Mouse (Mus musculus) yolk sac, embryonic 10.5 days (tissue): Measurements from ENCODE around the gene Ephb1.

Experiments used
- DNase-seq: peaks from one replicate; pipeline ENCODE4 v3.0.0-alpha.2; 2017; ENCODE audit warnings: low spot score

Ephb1 gene

GRCm38 (mm10) chr9:102352186-102353055 is 2.1 kb downstream of the Ephb1 start:
- no peak for DNase-seq

GRCm38 (mm10) chr9:102351721-102352120 is 2.8 kb downstream of the Ephb1 start:
- DNase-seq: no peak

- no peak for DNase-seq
Observed at GRCm38 (mm10) chr9:102351221-102351620, 3.3 kb downstream of the Ephb1 start.

GRCm38 (mm10) chr9:102350696-102351095 is 3.8 kb downstream of the Ephb1 start:
- no peak for DNase-seq

GRCm38 (mm10) chr9:102350076-102350475 is 4.4 kb downstream of the Ephb1 start:
- DNase-seq: no peak

- DNase-seq: no peak
Observed at GRCm38 (mm10) chr9:102346801-102347200, 7.7 kb downstream of the Ephb1 start.

GRCm38 (mm10) chr9:102345474-102345873 is 9.0 kb downstream of the Ephb1 start:
- DNase-seq: no peak

GRCm38 (mm10) chr9:102345047-102345446 is 9.4 kb downstream of the Ephb1 start:
- no peak for DNase-seq

GRCm38 (mm10) chr9:102344086-102344930 is 10.2 kb downstream of the Ephb1 start:
- no peak for DNase-seq

GRCm38 (mm10) chr9:102343061-102343460 is 11.4 kb downstream of the Ephb1 start:
- DNase-seq: no peak

GRCm38 (mm10) chr9:102342026-102342425 is 12.5 kb downstream of the Ephb1 start:
- no peak for DNase-seq

GRCm38 (mm10) chr9:102340768-102341167 is 13.7 kb downstream of the Ephb1 start:
- no peak for DNase-seq

GRCm38 (mm10) chr9:102335571-102336282 is 18.8 kb downstream of the Ephb1 start:
- no peak for DNase-seq

GRCm38 (mm10) chr9:102330266-102331060 is 24.0 kb downstream of the Ephb1 start:
- no peak for DNase-seq

- no peak for DNase-seq
Observed at GRCm38 (mm10) chr9:102327625-102328150, 26.8 kb downstream of the Ephb1 start.

- no peak for DNase-seq
Observed at GRCm38 (mm10) chr9:102315436-102315835, 39.1 kb downstream of the Ephb1 start.

- DNase-seq: no peak
Observed at GRCm38 (mm10) chr9:102314795-102315194, 39.7 kb downstream of the Ephb1 start.

GRCm38 (mm10) chr9:102310431-102310830 is 44.1 kb downstream of the Ephb1 start:
- DNase-seq: no peak

- no peak for DNase-seq
Observed at GRCm38 (mm10) chr9:102309278-102309677, 45.2 kb downstream of the Ephb1 start.

GRCm38 (mm10) chr9:102307656-102308055 is 46.8 kb downstream of the Ephb1 start:
- DNase-seq: no peak
